Mouse (Mus musculus) megakaryocyte, embryonic 14.5 days (primary cell): ENCODE measurements at regions not wholly inside any gene's neighbourhood (a gene's known extent, or its start where the extent isn't known, plus 50 kb on each side); places are given as distances from the start of the nearest gene placed in this dataset.

ENCODE experiments used
- FLI1 ChIP-seq: IDR thresholded peaks from 2 replicates; pipeline ENCODE4 v1.6.1; 2012; ENCODE audit warnings: low read length, inconsistent platforms, mixed read lengths
- GATA1 ChIP-seq: IDR thresholded peaks from 3 replicates; pipeline ENCODE4 v1.6.1; 2012; ENCODE audit warnings: mixed read lengths, low read length, inconsistent platforms, borderline replicate concordance

GRCm38 (mm10) chr3:139899213-139899612 lies 693.7 kb downstream of the Stpg2 start:
- TF ChIP-seq GATA1: no peak
- no peak for TF ChIP-seq FLI1
